Comparison of ENCODE assay signal across 8 mouse cellular contexts in the genomic region with DNA sequence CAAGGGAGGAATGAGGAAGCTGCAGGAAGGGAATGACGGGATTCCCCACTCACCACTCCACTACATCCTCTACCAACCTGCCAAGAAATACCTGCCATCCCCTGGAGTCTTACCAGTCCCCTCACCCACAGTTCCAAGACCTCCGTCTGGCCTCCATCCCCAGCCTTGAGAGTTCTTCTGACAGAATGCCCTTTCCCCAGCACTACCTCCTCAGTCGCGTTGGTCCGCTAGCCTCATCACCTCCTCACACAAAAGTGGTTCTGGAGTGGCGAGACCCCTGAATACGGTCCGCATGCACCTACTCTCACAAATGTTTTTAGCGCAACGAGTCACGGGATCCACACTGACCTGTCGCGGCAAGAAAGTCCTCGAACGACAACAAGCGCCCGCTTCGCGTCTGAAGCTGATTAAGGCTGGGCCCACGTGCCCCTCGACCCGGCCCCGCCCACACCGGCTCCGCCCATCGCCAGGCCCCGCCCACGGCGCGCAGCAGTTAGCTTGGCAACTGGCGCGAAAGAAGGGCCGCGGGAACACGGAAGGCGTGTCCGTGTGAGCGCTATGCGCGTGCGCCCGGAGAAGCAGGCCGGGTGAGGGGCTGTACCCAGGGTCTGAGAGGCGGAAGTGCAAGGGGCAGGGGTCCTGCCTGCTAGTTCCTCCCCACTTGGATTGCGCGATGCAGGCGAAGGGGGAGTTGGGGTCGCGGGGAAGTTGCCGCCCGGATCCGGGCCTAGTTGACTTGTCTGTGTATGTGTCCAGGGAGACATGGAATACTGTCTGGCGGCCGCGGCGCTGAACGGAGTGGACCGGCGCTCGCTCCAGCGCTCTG. TPM values are rescaled to one million over a fixed set of nuclear protein-coding genes. Genes with fewer than 3 reads are reported as not detected.
DNase-seq lines count a peak whose midpoint lies in the region; ATAC-seq lines count a peak whose summit lies in the region.

A gene (minus strand): TSS at position 416 of the 826 bp plus-strand sequence.
A gene (plus strand): TSS at position 501 of the 826 bp plus-strand sequence.

- H3K4me2 ChIP-seq in intestine, embryonic 14.5 days (ENCODE audit: low read length) = peak within 1 kb of the TSS; percentile 76

- no peaks in the 10 kb centered on the region; the same call in 1 of the 2 replicates for H3K27me3 ChIP-seq in intestine, embryonic 14.5 days (replicated peaks; ENCODE audit: control insufficient read depth, insufficient read depth, low read length)

- 0 out of 2 replicates have a peak, but pooled peaks cover 8% of the 10 kb centered on the region for H3K36me3 ChIP-seq in intestine, embryonic 14.5 days (ENCODE audit: control insufficient read depth, insufficient read depth, low read length)

- peak within 1 kb of the TSS; percentile 82 for H3K27ac ChIP-seq in intestine, embryonic 14.5 days (ENCODE audit: low read depth)

- H3K9me3 ChIP-seq in intestine, embryonic 14.5 days (ENCODE audit: control insufficient read depth, low read length) = no peaks in the 10 kb centered on the region

- under 1% methylated on average over 61 of the region's 61 CpGs for WGBS in intestine, embryonic 14.5 days

- peak within 1 kb of the TSS; percentile 70 for H3K4me3 ChIP-seq in intestine, embryonic 14.5 days (ENCODE audit: low read depth, low read length)

- H3K4me1 ChIP-seq in intestine, embryonic 14.5 days (replicated peaks; ENCODE audit: control insufficient read depth, insufficient read depth, low read length) = peaks cover 12% of the 10 kb centered on the region

- ATAC-seq in intestine, embryonic 14.5 days (replicated peaks; ENCODE audit: low FRiP score, low TSS enrichment, low read depth) = peak; percentile 96

- DNase-seq in adrenal gland, adult 18-20 months (ENCODE audit: low spot score in 2 of 2) = peak; percentile 98 to 99
- peak; percentile 97 for DNase-seq in embryo, embryonic 11 days
- peak; percentile 94 for DNase-seq in gastrocnemius, postnatal 25 days
- peak; percentile 98 for DNase-seq in intestine, embryonic 14.5 days (ENCODE audit: low spot score)
- DNase-seq in left cerebral cortex, postnatal 14 days (ENCODE audit: low spot score in 2 of 2) = peak; percentile 94
- peak; percentile 98 for DNase-seq in mesoderm, embryonic 11.5 days (ENCODE audit: low read depth, low spot score)
- DNase-seq in right cerebral cortex, postnatal 36 days (ENCODE audit: low spot score in 2 of 2) = peak; percentile 87 to 88
- peak; percentile 97 for DNase-seq in yolk sac, embryonic 10.5 days (ENCODE audit: low spot score)

- intact Hi-C loops in left cerebral cortex, postnatal 14 days (cut with DNase I) = no loop called here

- H3K9ac ChIP-seq in intestine, embryonic 14.5 days (ENCODE audit: low read length) = peak within 1 kb of the TSS; percentile 66

RNA-seq across cellular contexts. Expression of the first gene that starts in this region (rescaled TPM):
- 10 to 100 TPM; 26.5 to 27.7 TPM for total RNA-seq in adrenal gland, adult 18-20 months (2021)
- 1 to 10 TPM; 8.0 to 8.3 TPM for total RNA-seq in gastrocnemius, postnatal 25 days (2021)
- 68.7 and 70.7 TPM in 2 replicates for polyA plus RNA-seq in intestine, embryonic 14.5 days (2014; fragmentation: Nextera tagmentation; extraction: Ambion mirVana)
- total RNA-seq in left cerebral cortex, postnatal 14 days (2021) = 10 to 100 TPM; 14.1 to 16.8 TPM

RNA-seq across cellular contexts. Expression of the second gene that starts in this region (rescaled TPM):
- total RNA-seq in adrenal gland, adult 18-20 months (2021) = 10 to 100 TPM; 18.6 to 22.9 TPM
- 1 to 10 TPM; 5.4 to 8.2 TPM for total RNA-seq in gastrocnemius, postnatal 25 days (2021)
- 29.0 and 30.9 TPM in 2 replicates for polyA plus RNA-seq in intestine, embryonic 14.5 days (2014; fragmentation: Nextera tagmentation; extraction: Ambion mirVana)
- 1 to 10 TPM; 3.9 to 4.5 TPM for total RNA-seq in left cerebral cortex, postnatal 14 days (2021)

Comparison
In these comparisons a context has a peak if more than half of its experiments do, and no peak if none do; other contexts are left out.
1. Peak in every context shown above with its lines: DNase-seq, ATAC-seq, H3K4me3 ChIP-seq and H3K27ac ChIP-seq.